Mouse (Mus musculus): ENCODE results near the gene Nrde2. TPM values are rescaled to one million over a fixed set of nuclear protein-coding genes. Genes with fewer than 3 reads are reported as not detected.

Nrde2 gene
- polyA plus RNA-seq, 1 experiment from 2014 or later, result 14.1 TPM

GRCm38 (mm10) chr12:100172481-100172880, 13.0 kb upstream of the Nrde2 start:
- no peak for ATAC-seq (replicated peaks)
- 80% methylated on average over 7 of the region's 7 CpGs for WGBS
- Histone ChIP-seq H3K27me3 (replicated peaks) (no peaks in the 10 kb centered on the region), H3K4me2 (no peak overlapping the region), H3K4me1 (peaks cover 11% of the 10 kb centered on the region), H3K9ac (no peak overlapping the region), H3K4me3 (no peak overlapping the region), H3K9me3 (no peaks in the 10 kb centered on the region), H3K36me3 (replicated peaks) (no peaks in the 10 kb centered on the region), H3K27ac (no peak overlapping the region)

- Histone ChIP-seq H3K27ac (peak overlapping the region; percentile 77), H3K27me3 (replicated peaks) (no peaks in the 10 kb centered on the region), H3K36me3 (replicated peaks) (no peaks in the 10 kb centered on the region), H3K4me1 (peaks cover 17% of the 10 kb centered on the region), H3K4me2 (peak overlapping the region; percentile 49), H3K9me3 (no peaks in the 10 kb centered on the region), H3K9ac (peak overlapping the region; percentile 32; the same call in 1 of the 2 replicates), H3K4me3 (0 out of 2 replicates have a peak overlapping the region, but pooled peaks have one; percentile 18)
- peak; percentile 71 for ATAC-seq (replicated peaks)
- WGBS, result 9% methylated on average over 23 of the region's 28 CpGs
Observed at GRCm38 (mm10) chr12:100167931-100168871, 8.7 kb upstream of the Nrde2 start.

- H3K9ac ChIP-seq, result no peak overlapping the region
- H3K36me3 ChIP-seq (replicated peaks), result no peaks in the 10 kb centered on the region
- WGBS, result 69% methylated on average over 1 of the region's 1 CpGs
- H3K9me3 ChIP-seq, result no peaks in the 10 kb centered on the region
- peak overlapping the region; percentile 77 for H3K27ac ChIP-seq
- H3K4me1 ChIP-seq, result peaks cover 17% of the 10 kb centered on the region
- H3K27me3 ChIP-seq (replicated peaks), result no peaks in the 10 kb centered on the region
- H3K4me3 ChIP-seq, result no peak overlapping the region
- no peak overlapping the region for H3K4me2 ChIP-seq
- 0 out of 2 replicates have a peak, but pooled peaks have one; percentile 12 for ATAC-seq (replicated peaks)
Observed at GRCm38 (mm10) chr12:100167502-100167901, 8.0 kb upstream of the Nrde2 start.

- Histone ChIP-seq H3K9ac (no peak overlapping the region), H3K27ac (0 out of 2 replicates have a peak overlapping the region, but pooled peaks have one; percentile 28), H3K4me1 (peaks cover 17% of the 10 kb centered on the region), H3K4me3 (no peak overlapping the region), H3K27me3 (replicated peaks) (no peaks in the 10 kb centered on the region), H3K4me2 (no peak overlapping the region), H3K36me3 (replicated peaks) (no peaks in the 10 kb centered on the region), H3K9me3 (no peaks in the 10 kb centered on the region)
- WGBS, result 59% methylated on average over 8 of the region's 8 CpGs
- ATAC-seq (replicated peaks), result no peak
Observed at GRCm38 (mm10) chr12:100166939-100167338, 7.5 kb upstream of the Nrde2 start.

DNA sequence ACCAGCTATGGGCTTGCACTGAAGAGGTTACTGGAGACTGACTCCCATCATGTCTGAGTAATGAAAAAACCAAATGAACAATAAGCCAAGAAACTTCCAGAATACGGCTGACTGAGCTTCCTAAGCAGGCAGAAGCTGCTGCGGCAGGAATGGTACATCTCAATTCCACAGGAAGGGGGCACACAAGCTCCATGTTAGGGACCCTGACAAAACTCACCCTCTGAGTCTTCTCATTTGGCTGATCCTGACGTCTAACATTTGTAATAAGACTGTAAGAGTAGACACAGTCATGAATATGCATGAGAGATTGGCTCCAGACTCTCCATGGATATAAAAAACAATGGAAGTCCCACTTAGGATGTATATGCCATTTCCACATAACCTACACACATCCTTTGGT, 6.7 kb upstream of the Nrde2 start:
- H3K36me3 ChIP-seq (replicated peaks), result no peaks in the 10 kb centered on the region
- ATAC-seq (replicated peaks), result peak; percentile 84
- no peak overlapping the region for H3K9ac ChIP-seq
- 0 out of 2 replicates have a peak overlapping the region, but pooled peaks have one; percentile 28 for H3K27ac ChIP-seq
- H3K4me3 ChIP-seq, result no peak overlapping the region
- no peaks in the 10 kb centered on the region for H3K27me3 ChIP-seq (replicated peaks)
- H3K4me2 ChIP-seq, result no peak overlapping the region
- peaks cover 17% of the 10 kb centered on the region for H3K4me1 ChIP-seq
- no peaks in the 10 kb centered on the region for H3K9me3 ChIP-seq
- WGBS, result 7% methylated on average over 3 of the region's 3 CpGs

GRCm38 (mm10) chr12:100164991-100165500, 5.6 kb upstream of the Nrde2 start:
- Histone ChIP-seq H3K36me3 (replicated peaks) (no peaks in the 10 kb centered on the region), H3K27me3 (replicated peaks) (no peaks in the 10 kb centered on the region), H3K4me2 (no peak overlapping the region), H3K9me3 (no peaks in the 10 kb centered on the region), H3K4me3 (no peak overlapping the region), H3K4me1 (peaks cover 17% of the 10 kb centered on the region), H3K27ac (no peak overlapping the region), H3K9ac (no peak overlapping the region)
- 83% methylated on average over 7 of the region's 7 CpGs for WGBS
- no peak for ATAC-seq (replicated peaks)

DNA sequence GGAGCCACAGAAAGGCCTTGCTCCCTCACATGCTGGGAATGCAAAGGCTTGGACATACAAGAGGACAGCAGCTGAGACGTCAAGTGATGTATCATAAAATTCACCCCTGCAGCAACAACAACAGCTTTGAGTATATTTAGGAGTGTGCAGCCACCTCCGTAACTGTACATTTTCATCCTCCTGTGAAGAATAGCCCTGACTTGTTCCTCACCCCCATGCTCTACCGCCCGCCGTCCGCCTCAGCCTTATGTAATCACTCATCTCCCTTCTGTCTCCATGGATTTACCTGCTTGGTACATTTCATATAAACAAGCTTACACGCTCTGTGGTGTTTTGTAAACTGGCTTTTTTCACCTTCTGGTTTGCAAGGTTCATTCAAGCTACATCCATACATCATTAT, 7.0 kb downstream of the Nrde2 start:
- no peak overlapping the region for H3K9ac ChIP-seq
- 96% methylated on average over 7 of the region's 7 CpGs for WGBS
- ATAC-seq (replicated peaks), result no peak
- no peak overlapping the region for H3K27ac ChIP-seq
- H3K4me3 ChIP-seq, result no peak overlapping the region
- no peak overlapping the region for H3K4me2 ChIP-seq
- H3K9me3 ChIP-seq, result no peaks in the 10 kb centered on the region
- no peaks in the 10 kb centered on the region for H3K4me1 ChIP-seq
- no peaks in the 10 kb centered on the region for H3K27me3 ChIP-seq (replicated peaks)
- peaks cover 17% of the 10 kb centered on the region for H3K36me3 ChIP-seq (replicated peaks)

- no peak overlapping the region for H3K9ac ChIP-seq
- H3K4me1 ChIP-seq, result no peaks in the 10 kb centered on the region
- no peak overlapping the region for H3K4me3 ChIP-seq
- peaks cover 61% of the 10 kb centered on the region for H3K36me3 ChIP-seq (replicated peaks)
- no peak overlapping the region for H3K27ac ChIP-seq
- 88% methylated on average over 5 of the region's 5 CpGs for WGBS
- H3K27me3 ChIP-seq (replicated peaks), result no peaks in the 10 kb centered on the region
- no peaks in the 10 kb centered on the region for H3K9me3 ChIP-seq
- no peak overlapping the region for H3K4me2 ChIP-seq
- no peak for ATAC-seq (replicated peaks)
Observed at GRCm38 (mm10) chr12:100144269-100144668, 15.2 kb downstream of the Nrde2 start.

GRCm38 (mm10) chr12:100143737-100144136, 15.7 kb downstream of the Nrde2 start:
- 92% methylated on average over 9 of the region's 9 CpGs for WGBS
- no peak overlapping the region for H3K27ac ChIP-seq
- no peaks in the 10 kb centered on the region for H3K4me1 ChIP-seq
- no peak overlapping the region for H3K4me2 ChIP-seq
- no peaks in the 10 kb centered on the region for H3K27me3 ChIP-seq (replicated peaks)
- no peak for ATAC-seq (replicated peaks)
- H3K36me3 ChIP-seq (replicated peaks), result peaks cover 65% of the 10 kb centered on the region
- no peaks in the 10 kb centered on the region for H3K9me3 ChIP-seq
- H3K4me3 ChIP-seq, result no peak overlapping the region
- H3K9ac ChIP-seq, result no peak overlapping the region

GRCm38 (mm10) chr12:100142848-100143523, 16.5 kb downstream of the Nrde2 start:
- 95% methylated on average over 11 of the region's 11 CpGs for WGBS
- no peak for ATAC-seq (replicated peaks)
- Histone ChIP-seq H3K27me3 (replicated peaks) (no peaks in the 10 kb centered on the region), H3K4me3 (no peak overlapping the region), H3K9me3 (no peaks in the 10 kb centered on the region), H3K36me3 (replicated peaks) (peaks cover 66% of the 10 kb centered on the region), H3K4me1 (no peaks in the 10 kb centered on the region), H3K9ac (no peak overlapping the region), H3K27ac (no peak overlapping the region), H3K4me2 (no peak overlapping the region)

DNA sequence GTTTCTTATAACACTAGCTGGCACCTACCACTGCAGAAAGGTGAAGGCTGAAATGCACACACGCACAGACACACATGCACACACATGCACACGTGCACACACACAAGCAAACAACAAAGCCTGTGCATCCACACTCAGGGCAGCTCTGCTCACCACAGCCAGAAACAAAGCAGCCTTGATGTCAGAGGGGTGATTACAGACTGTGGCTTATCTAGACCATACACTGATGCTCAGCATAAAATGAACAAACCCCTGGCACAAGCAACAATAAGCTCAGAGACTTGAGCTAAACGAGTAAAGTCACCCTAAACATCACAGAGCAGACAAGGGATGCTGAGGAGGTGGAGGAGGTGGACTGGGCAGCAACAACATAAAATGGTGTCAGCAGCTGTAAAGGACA, 24.3 kb downstream of the Nrde2 start:
- Histone ChIP-seq H3K36me3 (replicated peaks) (peaks cover 37% of the 10 kb centered on the region), H3K4me2 (no peak overlapping the region), H3K9ac (no peak overlapping the region), H3K4me3 (no peak overlapping the region), H3K27me3 (replicated peaks) (no peaks in the 10 kb centered on the region), H3K27ac (no peak overlapping the region), H3K9me3 (no peaks in the 10 kb centered on the region), H3K4me1 (no peaks in the 10 kb centered on the region)
- WGBS, result 85% methylated on average over 3 of the region's 3 CpGs
- ATAC-seq (replicated peaks), result no peak

- Histone ChIP-seq H3K27me3 (replicated peaks) (no peaks in the 10 kb centered on the region), H3K4me1 (no peaks in the 10 kb centered on the region), H3K9me3 (no peaks in the 10 kb centered on the region), H3K4me2 (no peak overlapping the region), H3K9ac (no peak overlapping the region), H3K27ac (no peak overlapping the region), H3K36me3 (replicated peaks) (peaks cover 37% of the 10 kb centered on the region), H3K4me3 (no peak overlapping the region)
- 77% methylated on average over 11 of the region's 11 CpGs for WGBS
- ATAC-seq (replicated peaks), result no peak
Observed at GRCm38 (mm10) chr12:100134395-100134936, 25.0 kb downstream of the Nrde2 start.
